Mouse (Mus musculus) myocyte (in vitro differentiated cells): ENCODE measurements around the gene Gpbar1.

Experiments
- MYOG ChIP-seq, 3 experiments: IDR thresholded peaks; one replicate each; pipeline ENCODE4 v1.6.1; 2011; ENCODE audit warnings: control low read depth in 2 of 3, low read depth in 2 of 3, mild to moderate bottlenecking in 2 of 3; ENCODE audit not compliant: insufficient read length in 2 of 3, control insufficient read depth in 1 of 3, insufficient read depth in 1 of 3
- POLR2A ChIP-seq: IDR thresholded peaks from one replicate; pipeline ENCODE4 v1.6.1; 2011; ENCODE audit warnings: low read depth, mild to moderate bottlenecking, control low read depth, moderate library complexity; ENCODE audit not compliant: insufficient read length
- POLR2AphosphoS2 ChIP-seq: IDR thresholded peaks from one replicate; pipeline ENCODE4 v1.6.1; 2011; ENCODE audit warnings: low read depth, control low read depth; ENCODE audit not compliant: insufficient read length
- USF1 ChIP-seq: IDR thresholded peaks from one replicate; pipeline ENCODE4 v1.6.1; 2011; ENCODE audit warnings: low read depth, mild to moderate bottlenecking, control low read depth, moderate library complexity

DNA sequence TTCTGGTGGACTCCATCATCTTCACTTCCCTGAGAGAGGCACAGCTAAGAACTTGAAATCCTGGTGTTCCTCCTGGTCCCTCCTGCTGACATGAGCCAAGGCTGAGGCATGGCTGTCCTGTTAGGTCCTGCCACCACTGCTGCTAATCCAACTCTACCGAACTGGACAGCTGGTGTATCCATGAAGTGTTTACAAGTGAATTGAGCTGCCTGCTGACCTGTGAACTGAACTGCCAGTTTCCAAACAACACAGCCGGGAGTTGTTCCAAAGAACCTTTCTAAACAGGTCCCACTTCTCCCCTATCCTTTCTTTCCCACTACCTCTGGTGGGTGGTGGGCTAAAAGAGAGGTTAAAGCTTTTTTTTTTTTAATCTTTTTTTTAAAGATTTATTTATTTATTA is 48.4 kb upstream of the Gpbar1 start:
- TF ChIP-seq USF1 (no peak), POLR2A (no peak), MYOG (IDR thresholded peaks at IDR 0.05; ENCODE audit: control insufficient read depth in 1 of 3, insufficient read depth in 1 of 3, insufficient read length in 2 of 3, low read depth in 2 of 3) (no peak), POLR2AphosphoS2 (no peak)
